Comparison of ENCODE assay signal across 13 mouse cellular contexts in genomic region chr12:56613438-56613830, GRCm38 (mm10). TPM values are rescaled to one million over a fixed set of nuclear protein-coding genes. Genes with fewer than 3 reads are reported as not detected.
A peak's percentile ranks its signal among the peaks of the same experiment; 100 is the strongest.
DNase-seq lines count a peak whose midpoint lies in the region; ATAC-seq lines count a peak whose summit lies in the region.
"Had no signal": no experiment of that assay in that cellular context is flagged by ENCODE, and none has a peak within 500 bp of the region (broad histone marks: within the 10 kb centered on the region; RNA-seq: fewer than 3 reads in every experiment).

No protein-coding gene starts in this region.

- no peak for ATAC-seq in forebrain, embryonic 12.5 days (ENCODE audit: low FRiP score)
- no peak for ATAC-seq in forebrain, embryonic 16.5 days
- no peak for ATAC-seq in kidney, embryonic 16.5 days (ENCODE audit: low FRiP score, low TSS enrichment)
- ATAC-seq in intestine, embryonic 15.5 days = no peak
- ATAC-seq in midbrain, embryonic 16.5 days = no peak

- H3K4me3 ChIP-seq in forebrain, embryonic 12.5 days (replicated peaks) = no peak overlapping the region; the same call in 1 of the 2 replicates
- H3K4me3 ChIP-seq in forebrain, embryonic 16.5 days (replicated peaks; ENCODE audit: low read length) = no peak overlapping the region
- H3K4me3 ChIP-seq in kidney, embryonic 16.5 days (ENCODE audit: low read length) = peak overlapping the region; percentile 26
- H3K4me3 ChIP-seq in intestine, embryonic 15.5 days (replicated peaks) = peak overlapping the region; percentile 12; the same call in 1 of the 2 replicates
- H3K4me3 ChIP-seq in midbrain, embryonic 16.5 days (ENCODE audit: low read depth, low read length) = no peak overlapping the region

- no peak overlapping the region for H3K9ac ChIP-seq in forebrain, embryonic 12.5 days
- H3K9ac ChIP-seq in forebrain, embryonic 16.5 days (replicated peaks; ENCODE audit: low read depth, low read length) = no peak overlapping the region
- H3K9ac ChIP-seq in kidney, embryonic 16.5 days (replicated peaks; ENCODE audit: low read length) = no peak overlapping the region
- H3K9ac ChIP-seq in intestine, embryonic 15.5 days = no peak overlapping the region
- no peak overlapping the region for H3K9ac ChIP-seq in midbrain, embryonic 16.5 days (ENCODE audit: low read depth, low read length)

- H3K4me1 ChIP-seq in forebrain, embryonic 12.5 days = peaks cover 20% of the 10 kb centered on the region
- peaks cover 11% of the 10 kb centered on the region for H3K4me1 ChIP-seq in forebrain, embryonic 16.5 days (replicated peaks; ENCODE audit: control insufficient read depth, insufficient read depth, low read length)
- H3K4me1 ChIP-seq in kidney, embryonic 16.5 days (ENCODE audit: insufficient read depth, low read length) = peaks cover 15% of the 10 kb centered on the region
- H3K4me1 ChIP-seq in intestine, embryonic 15.5 days (replicated peaks) = peaks cover 16% of the 10 kb centered on the region
- H3K4me1 ChIP-seq in midbrain, embryonic 16.5 days (ENCODE audit: control insufficient read depth, insufficient read depth, low read length) = peaks cover 13% of the 10 kb centered on the region

- H3K4me2 ChIP-seq in forebrain, embryonic 12.5 days = peak overlapping the region; percentile 21
- H3K4me2 ChIP-seq in forebrain, embryonic 16.5 days (ENCODE audit: low read length) = no peak overlapping the region
- H3K4me2 ChIP-seq in kidney, embryonic 16.5 days (replicated peaks; ENCODE audit: low read depth, low read length) = peak overlapping the region; percentile 35
- peak overlapping the region; percentile 48 for H3K4me2 ChIP-seq in intestine, embryonic 15.5 days (replicated peaks)
- H3K4me2 ChIP-seq in midbrain, embryonic 16.5 days (ENCODE audit: low read length) = 0 out of 2 replicates have a peak overlapping the region, but pooled peaks have one; percentile 34

- no peak for DNase-seq in kidney, postnatal 4 days
- no peak for DNase-seq in cerebellum, postnatal 14 days
- DNase-seq in urinary bladder, postnatal 36 days (ENCODE audit: low spot score in 2 of 2) = no peak
- DNase-seq: adrenal gland, adult 8-10 months; cerebellum, adult 18-20 months; layer of hippocampus, adult 9-11 months; lung, postnatal 14 days; spleen, adult 18-20 months had no signal

- WGBS in forebrain, embryonic 12.5 days = 4% methylated on average over 6 of the region's 6 CpGs
- 3% methylated on average over 6 of the region's 6 CpGs for WGBS in forebrain, embryonic 16.5 days
- 4% methylated on average over 6 of the region's 6 CpGs for WGBS in kidney, embryonic 16.5 days
- under 1% methylated on average over 6 of the region's 6 CpGs for WGBS in intestine, embryonic 15.5 days
- WGBS in midbrain, embryonic 16.5 days = 1% methylated on average over 6 of the region's 6 CpGs

- no peaks in the 10 kb centered on the region for H3K36me3 ChIP-seq in forebrain, embryonic 12.5 days (replicated peaks)
- H3K36me3 ChIP-seq in forebrain, embryonic 16.5 days (ENCODE audit: control insufficient read depth, insufficient read depth) = no peaks in the 10 kb centered on the region
- H3K36me3 ChIP-seq in kidney, embryonic 16.5 days (ENCODE audit: insufficient read depth, low read length) = no peaks in the 10 kb centered on the region
- no peaks in the 10 kb centered on the region for H3K36me3 ChIP-seq in intestine, embryonic 15.5 days
- no peaks in the 10 kb centered on the region for H3K36me3 ChIP-seq in midbrain, embryonic 16.5 days (ENCODE audit: control insufficient read depth, insufficient read depth, low read length)

- no peak overlapping the region for H3K27ac ChIP-seq in forebrain, embryonic 12.5 days
- H3K27ac ChIP-seq in forebrain, embryonic 16.5 days (ENCODE audit: low read length) = no peak overlapping the region
- no peak overlapping the region for H3K27ac ChIP-seq in kidney, embryonic 16.5 days (ENCODE audit: low read length)
- no peak overlapping the region for H3K27ac ChIP-seq in intestine, embryonic 15.5 days
- no peak overlapping the region for H3K27ac ChIP-seq in midbrain, embryonic 16.5 days (ENCODE audit: low read length)

- no peaks in the 10 kb centered on the region for H3K9me3 ChIP-seq in forebrain, embryonic 12.5 days
- no peaks in the 10 kb centered on the region for H3K9me3 ChIP-seq in forebrain, embryonic 16.5 days (ENCODE audit: control insufficient read depth, low read length)
- H3K9me3 ChIP-seq in kidney, embryonic 16.5 days (ENCODE audit: low read length) = no peaks in the 10 kb centered on the region
- no peaks in the 10 kb centered on the region for H3K9me3 ChIP-seq in intestine, embryonic 15.5 days
- no peaks in the 10 kb centered on the region for H3K9me3 ChIP-seq in midbrain, embryonic 16.5 days (replicated peaks; ENCODE audit: control insufficient read depth, low read length, poor library complexity, severe bottlenecking)

- H3K27me3 ChIP-seq in forebrain, embryonic 12.5 days = peaks cover 92% of the 10 kb centered on the region
- H3K27me3 ChIP-seq in forebrain, embryonic 16.5 days (replicated peaks; ENCODE audit: control insufficient read depth, insufficient read depth, low read length) = peaks cover 79% of the 10 kb centered on the region
- peaks cover 93% of the 10 kb centered on the region for H3K27me3 ChIP-seq in kidney, embryonic 16.5 days (ENCODE audit: insufficient read depth, low read length)
- peaks cover 81% of the 10 kb centered on the region for H3K27me3 ChIP-seq in intestine, embryonic 15.5 days (replicated peaks)
- H3K27me3 ChIP-seq in midbrain, embryonic 16.5 days (ENCODE audit: control insufficient read depth, insufficient read depth, low read depth, low read length) = peaks cover 70% of the 10 kb centered on the region

RNA-seq across cellular contexts. Expression of gene Nkx2-9, which starts 0.3 kb away (rescaled TPM):
- polyA plus RNA-seq in forebrain, embryonic 12.5 days (2016; fragmentation: Nextera tagmentation; extraction: Ambion mirVana) = 1.1 and 1.3 TPM in 2 replicates
- polyA plus RNA-seq in forebrain, embryonic 16.5 days (2015; fragmentation: Nextera tagmentation; extraction: Ambion mirVana) = not detected in 2 replicates
- polyA plus RNA-seq in kidney, embryonic 16.5 days (2015; fragmentation: Nextera tagmentation; extraction: Ambion mirVana) = not detected in 2 replicates
- polyA plus RNA-seq in intestine, embryonic 15.5 days (2015; fragmentation: Nextera tagmentation; extraction: Ambion mirVana) = not detected in 2 replicates
- not detected in 2 replicates for polyA plus RNA-seq in midbrain, embryonic 16.5 days (2015; fragmentation: Nextera tagmentation; extraction: Ambion mirVana)

Comparison
In these comparisons a context has a peak if more than half of its experiments do, and no peak if none do; other contexts are left out.
1. H3K4me3 ChIP-seq: peak in kidney, embryonic 16.5 days (single experiment) and intestine, embryonic 15.5 days (single experiment); none in forebrain, embryonic 12.5 days (single experiment), forebrain, embryonic 16.5 days (single experiment) and midbrain, embryonic 16.5 days (single experiment).